Mouse (Mus musculus) megakaryocyte, embryonic 14.5 days (primary cell): ENCODE measurements around the gene Exosc8.

Experiments used
- FLI1 ChIP-seq: IDR thresholded peaks from 2 replicates; pipeline ENCODE4 v1.6.1; 2012; ENCODE audit warnings: low read length, inconsistent platforms, mixed read lengths
- GATA1 ChIP-seq: IDR thresholded peaks from 3 replicates; pipeline ENCODE4 v1.6.1; 2012; ENCODE audit warnings: mixed read lengths, low read length, inconsistent platforms, borderline replicate concordance

DNA sequence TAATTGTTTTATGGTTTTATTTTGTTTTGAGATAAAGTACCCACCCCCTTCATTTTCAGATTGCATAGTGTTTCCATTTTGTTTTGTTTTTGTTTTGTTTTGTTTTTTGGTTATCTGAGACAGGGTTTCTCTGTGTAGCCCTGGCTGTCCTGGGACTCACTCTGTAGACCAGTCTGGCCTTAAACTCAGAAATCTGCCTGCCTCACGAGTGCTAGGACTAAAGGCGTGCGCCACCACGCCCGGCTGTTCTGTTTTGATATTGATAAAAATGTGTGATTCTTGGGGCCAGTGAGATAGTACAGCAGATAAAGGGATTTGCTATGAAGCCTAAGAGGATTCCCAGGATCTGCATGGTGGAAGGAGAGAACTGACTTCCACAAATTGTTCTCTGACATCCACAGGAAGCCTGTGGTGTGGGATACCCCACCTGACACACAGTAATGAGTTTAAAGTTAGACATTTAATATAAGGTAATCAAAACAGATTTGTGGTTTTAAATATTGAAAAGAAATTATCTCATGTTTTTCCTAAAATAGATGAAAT is 35.4 kb downstream of the Exosc8 start:
- TF ChIP-seq GATA1 (no peak), FLI1 (no peak)
